Mouse (Mus musculus): Measurements from ENCODE around the gene Rab3ip.

Gene Rab3ip

GRCm38 (mm10) chr10:116919368-116920317, 30.9 kb downstream of the Rab3ip start:
- DNase-seq: peak; percentile 48

- peak; percentile 53 for DNase-seq
These were observed 34.0 kb downstream of the Rab3ip start for GRCm38 (mm10) chr10:116916581-116916980.

GRCm38 (mm10) chr10:116915286-116915685, 35.3 kb downstream of the Rab3ip start:
- no peak for DNase-seq

GRCm38 (mm10) chr10:116914586-116914985, 36.0 kb downstream of the Rab3ip start:
- no peak for DNase-seq

- DNase-seq: peak; percentile 45
These were observed 36.8 kb downstream of the Rab3ip start for GRCm38 (mm10) chr10:116913647-116914273.

GRCm38 (mm10) chr10:116912850-116913249, 37.7 kb downstream of the Rab3ip start:
- DNase-seq: no peak

GRCm38 (mm10) chr10:116908901-116909642, 41.5 kb downstream of the Rab3ip start:
- no peak for DNase-seq

GRCm38 (mm10) chr10:116906794-116907193, 43.8 kb downstream of the Rab3ip start:
- DNase-seq: no peak

GRCm38 (mm10) chr10:116904503-116904908, 46.1 kb downstream of the Rab3ip start:
- no peak for DNase-seq

- no peak for DNase-seq
These were observed 54.0 kb downstream of the Rab3ip start, which contains the start of gene Myrfl for GRCm38 (mm10) chr10:116896336-116897177. Gene Myrfl (minus strand): TSS chr10:116896919.

GRCm38 (mm10) chr10:116895108-116895833, 55.3 kb downstream of the Rab3ip start:
- no peak for DNase-seq

GRCm38 (mm10) chr10:116894540-116894939, 56.0 kb downstream of the Rab3ip start:
- DNase-seq: no peak

GRCm38 (mm10) chr10:116893753-116894152, 56.8 kb downstream of the Rab3ip start:
- peak; percentile 27 for DNase-seq

GRCm38 (mm10) chr10:116890587-116890986, 60.0 kb downstream of the Rab3ip start:
- DNase-seq: no peak

- DNase-seq: no peak
These were observed 66.0 kb downstream of the Rab3ip start for GRCm38 (mm10) chr10:116884552-116884951.

- no peak for DNase-seq
These were observed 67.0 kb downstream of the Rab3ip start for GRCm38 (mm10) chr10:116883531-116883930.

- no peak for DNase-seq
These were observed 73.1 kb downstream of the Rab3ip start for GRCm38 (mm10) chr10:116877436-116877835.

GRCm38 (mm10) chr10:116874490-116874889, 76.1 kb downstream of the Rab3ip start:
- DNase-seq: no peak

GRCm38 (mm10) chr10:116872016-116872410, 78.6 kb downstream of the Rab3ip start:
- DNase-seq: no peak

- DNase-seq: no peak
These were observed 79.1 kb downstream of the Rab3ip start for GRCm38 (mm10) chr10:116871329-116872015.

- no peak for DNase-seq
These were observed 79.8 kb downstream of the Rab3ip start for GRCm38 (mm10) chr10:116870819-116871218.

All from thymus, postnatal 25 days (tissue).